Comparison of ENCODE assay signal across 7 mouse cellular contexts in the genomic region with DNA sequence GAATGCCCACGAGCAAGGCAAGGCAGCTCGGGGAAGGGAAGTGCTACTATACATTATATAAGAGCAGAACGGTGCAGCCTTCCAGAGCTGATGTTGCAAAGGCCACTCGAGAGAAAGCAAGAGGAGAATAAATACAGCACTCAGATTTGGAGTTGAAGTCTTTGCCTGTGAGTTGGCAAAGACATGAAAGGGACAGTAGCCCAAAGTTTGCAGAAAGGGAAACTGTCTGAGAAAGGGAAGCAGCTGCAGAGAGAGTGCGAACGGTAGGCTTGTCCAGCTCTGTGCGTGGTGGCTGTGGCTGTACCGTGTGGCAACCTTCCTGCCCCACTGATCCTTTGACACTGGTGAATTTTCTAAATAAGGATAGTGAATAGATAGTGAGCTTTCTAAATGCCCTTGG. TPM values are rescaled to one million over a fixed set of nuclear protein-coding genes. Genes with fewer than 3 reads are reported as not detected.
A peak's percentile ranks its signal among the peaks of the same experiment; 100 is the strongest.
DNase-seq lines count a peak whose midpoint lies in the region; ATAC-seq lines count a peak whose summit lies in the region.

No protein-coding gene starts in this region.

- ATAC-seq in hematopoietic stem cell, adult 5-6 weeks (replicated peaks in 1 of 2; ENCODE audit: insufficient read depth in 1 of 2, low FRiP score in 2 of 2, low TSS enrichment in 1 of 2, low read depth in 1 of 2, poor library complexity in 2 of 2, severe bottlenecking in 2 of 2): peak; percentile 54 to 61; a peak in 3 of 4 replicates
- ATAC-seq in activated CD4-positive, CD25-positive, alpha-beta regulatory T cell, adult 4 months: no peak

- peak; percentile 16 for DNase-seq in thymus, postnatal 0 days (ENCODE audit: low spot score)
- DNase-seq in thymus, postnatal 10 days (ENCODE audit: low spot score in 2 of 2): no peak
- peak; percentile 28 for DNase-seq in lung, postnatal 10 days
- DNase-seq in ovary, postnatal 36 days (ENCODE audit: low spot score): no peak
- no peak for DNase-seq in urinary bladder, adult 2 months (ENCODE audit: low spot score)

RNA-seq across cellular contexts. Expression of gene Mosmo, which starts 1.6 kb away (rescaled TPM):
- 12.5 and 14.9 TPM in 2 replicates for polyA plus RNA-seq in thymus, postnatal 0 days (2015; fragmentation: Nextera tagmentation; extraction: Ambion mirVana)
- total RNA-seq in hematopoietic stem cell, adult 5-6 weeks (2017): 21.6 and 24.0 TPM in 2 replicates
- polyA plus RNA-seq in urinary bladder, adult 2 months (2012; rRNA removed): 22.6 and 22.9 TPM in 2 replicates
- 1 to 10 TPM; 5.8 to 7.8 TPM for polyA plus RNA-seq in activated CD4-positive, CD25-positive, alpha-beta regulatory T cell, adult 4 months (2017; shearing (Covaris generic))

RNA-seq across cellular contexts. Expression of gene Pdzd9, which starts 8.9 kb away (rescaled TPM):
- polyA plus RNA-seq in thymus, postnatal 0 days (2015; fragmentation: Nextera tagmentation; extraction: Ambion mirVana): 0.22 and 0.43 TPM in 2 replicates
- not detected in 2 replicates for total RNA-seq in hematopoietic stem cell, adult 5-6 weeks (2017)
- polyA plus RNA-seq in urinary bladder, adult 2 months (2012; rRNA removed): 0.04 TPM in 2 replicates
- polyA plus RNA-seq in activated CD4-positive, CD25-positive, alpha-beta regulatory T cell, adult 4 months (2017; shearing (Covaris generic)): under 1 TPM; 0.38 to 0.98 TPM

RNA-seq across cellular contexts. Expression of gene Uqcrc2, which starts 44.0 kb away (rescaled TPM):
- polyA plus RNA-seq in thymus, postnatal 0 days (2015; fragmentation: Nextera tagmentation; extraction: Ambion mirVana): 213 and 220 TPM in 2 replicates
- total RNA-seq in hematopoietic stem cell, adult 5-6 weeks (2017): 143 and 160 TPM in 2 replicates
- polyA plus RNA-seq in urinary bladder, adult 2 months (2012; rRNA removed): 177 and 203 TPM in 2 replicates
- polyA plus RNA-seq in activated CD4-positive, CD25-positive, alpha-beta regulatory T cell, adult 4 months (2017; shearing (Covaris generic)): 100 to 1,000 TPM; 243 TPM

Comparison
In these comparisons a context has a peak if more than half of its experiments do, and no peak if none do; other contexts are left out.
1. DNase-seq: peak in thymus, postnatal 0 days (single experiment) and lung, postnatal 10 days (single experiment); none in thymus, postnatal 10 days (0 of 2), ovary, postnatal 36 days (single experiment) and urinary bladder, adult 2 months (single experiment).